Mouse (Mus musculus) forebrain, embryonic 14.5 days (tissue): ENCODE results near the gene Tubgcp2. TPM values are rescaled to one million over a fixed set of nuclear protein-coding genes. Genes with fewer than 3 reads are reported as not detected.

Experiments
- ATAC-seq: fragments of 200-750 bp; cut with Nextera tagmentation; 2 replicates; pipeline ENCODE4 v1.8.0; 2017; ENCODE audit warnings: mild to moderate bottlenecking, moderate library complexity
- DNase-seq: peaks from one replicate; pipeline ENCODE4 v3.0.0-alpha.2; 2015; ENCODE audit warnings: low spot score
- H3K27ac ChIP-seq: fragments of 300-500 bp; sonication (generic); 2 replicates; pipeline ENCODE4 v1.5.1; 2014; ENCODE audit warnings: low read depth, mild to moderate bottlenecking, control low read depth, low read length, moderate library complexity
- H3K27me3 ChIP-seq: fragments of 300-500 bp; sonication (generic); replicated peaks from 2 replicates; pipeline ENCODE4 v1.6.1; 2014; ENCODE audit warnings: low read length, control low read depth, mixed read lengths; ENCODE audit not compliant: control insufficient read depth, insufficient read depth
- H3K36me3 ChIP-seq: fragments of 300-500 bp; sonication (generic); 2 replicates; pipeline ENCODE4 v1.6.1; 2014; ENCODE audit warnings: low read length, control low read depth; ENCODE audit not compliant: control insufficient read depth, insufficient read depth
- H3K4me1 ChIP-seq: fragments of 300-500 bp; sonication (generic); 2 replicates; pipeline ENCODE4 v1.6.1; 2014; ENCODE audit warnings: antibody characterized with exemption, low read length, control low read depth; ENCODE audit not compliant: control insufficient read depth, insufficient read depth
- H3K4me2 ChIP-seq: fragments of 300-500 bp; sonication (generic); 2 replicates; pipeline ENCODE4 v1.6.1; 2014; ENCODE audit warnings: mild to moderate bottlenecking, control low read depth, low read length
- H3K4me3 ChIP-seq: fragments of 300-500 bp; sonication (generic); 2 replicates; pipeline ENCODE4 v1.5.1; 2014; ENCODE audit warnings: low read depth, low read length, control low read depth
- H3K9ac ChIP-seq: fragments of 300-500 bp; sonication (generic); 2 replicates; pipeline ENCODE4 v1.6.1; 2014; ENCODE audit warnings: mild to moderate bottlenecking, low read length, control low read depth, moderate library complexity
- H3K9me3 ChIP-seq: fragments of 300-500 bp; sonication (generic); replicated peaks from 2 replicates; pipeline ENCODE4 v1.6.1; 2016; ENCODE audit warnings: low read length, control low read depth, mixed read lengths; ENCODE audit not compliant: control insufficient read depth
- WGBS: fragments of 180-500 bp; shearing (Covaris S2); extraction: QIAGEN DNeasy Blood & Tissue Kit; methylation state at CpG from one replicate; pipeline ENCODE4 v1.1.7; 2014; 5-methylcytosine and 5-hydroxymethylcytosine counted together
- polyA plus RNA-seq: library from polyadenylated mRNA; unstranded; fragments of >200 nt; fragmentation: Nextera tagmentation; extraction: Ambion mirVana; gene quantifications from 2 replicates; pipeline ENCODE4 v1.2.1, GENCODE M21; 2014

Tubgcp2 gene
- polyA plus RNA-seq, 1 experiment from 2014 or later: 64.3 TPM

DNA sequence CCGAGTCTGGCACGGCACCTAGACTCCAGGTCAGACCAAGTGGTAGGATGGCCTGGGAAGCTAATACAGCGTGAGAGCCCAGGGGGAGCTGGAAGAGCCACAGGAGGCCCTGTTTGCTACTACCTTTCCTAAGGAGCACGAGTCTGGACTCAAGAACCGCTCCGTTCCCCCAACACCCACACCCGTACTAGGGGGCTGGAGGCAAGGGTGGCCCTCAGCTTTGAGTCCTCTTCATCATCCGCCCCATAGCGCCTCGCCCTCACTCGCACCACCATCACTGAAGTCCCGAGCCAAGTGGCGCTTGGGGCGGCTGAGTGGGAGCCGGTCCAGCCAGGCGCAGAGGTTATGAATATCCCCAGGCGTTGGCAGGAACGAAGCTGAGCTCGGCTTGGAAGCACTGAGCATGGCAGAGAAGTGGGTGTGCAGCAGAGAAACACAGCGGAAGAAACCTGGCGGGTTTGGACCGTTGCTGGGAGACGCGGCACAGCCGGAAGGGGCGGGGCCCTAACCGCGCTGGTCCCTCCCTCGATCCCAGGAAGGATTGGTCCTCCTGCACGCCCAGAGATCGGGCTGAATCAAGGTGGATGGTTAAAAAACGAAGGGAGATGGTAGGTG is 58.1 kb downstream of the Tubgcp2 start, which contains the start of gene 6430531B16Rik:
Gene 6430531B16Rik, minus strand, starts transcription at position 478 of the 615 bp plus-strand sequence.
- Histone ChIP-seq H3K27ac (no peak within 1 kb of the TSS), H3K9ac (peak within 1 kb of the TSS; percentile 63), H3K4me2 (peak within 1 kb of the TSS; percentile 68), H3K36me3 (0 out of 2 replicates have a peak, but pooled peaks cover 3% of the 10 kb centered on the region), H3K27me3 (no peaks in the 10 kb centered on the region), H3K4me3 (peak within 1 kb of the TSS; percentile 42), H3K4me1 (0 out of 2 replicates have a peak, but pooled peaks cover 2% of the 10 kb centered on the region), H3K9me3 (no peaks in the 10 kb centered on the region)
- DNase-seq (peak; percentile 92), ATAC-seq (peak; percentile 97)
- 2% methylated on average over 32 of the region's 32 CpGs for WGBS

GRCm38 (mm10) chr7:139975471-139975870 is 61.0 kb downstream of the Tubgcp2 start:
- ATAC-seq: no peak
- no peaks in the 10 kb centered on the region for H3K27me3 ChIP-seq

DNA sequence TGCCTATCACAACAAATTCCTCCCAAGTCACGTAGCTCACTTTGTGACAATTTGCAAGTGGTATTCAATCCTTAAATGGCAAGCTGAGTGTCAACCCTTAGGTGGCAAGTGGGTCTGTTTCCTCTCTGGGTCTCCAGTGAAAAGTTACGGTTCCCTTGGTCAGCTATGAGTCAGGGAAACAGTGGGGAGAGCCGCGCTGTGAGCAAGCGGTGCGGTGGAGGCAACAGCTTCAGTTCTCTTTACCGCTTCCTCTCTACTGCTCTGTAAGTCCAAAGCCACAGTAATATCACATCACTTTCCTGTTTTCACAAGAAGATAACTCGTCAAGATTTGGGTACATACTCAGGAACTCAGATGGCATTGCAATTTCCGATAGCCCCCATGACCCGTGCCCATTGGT is 62.2 kb downstream of the Tubgcp2 start:
- no peaks in the 10 kb centered on the region for H3K9me3 ChIP-seq
- H3K36me3 ChIP-seq: no peaks in the 10 kb centered on the region
- no peak overlapping the region for H3K9ac ChIP-seq
- H3K27ac ChIP-seq: no peak overlapping the region
- no peaks in the 10 kb centered on the region for H3K27me3 ChIP-seq
- no peak overlapping the region for H3K4me3 ChIP-seq
- WGBS: 88% methylated on average over 10 of the region's 10 CpGs
- H3K4me1 ChIP-seq: 0 out of 2 replicates have a peak, but pooled peaks cover 2% of the 10 kb centered on the region
- DNase-seq (no peak), ATAC-seq (no peak)
- no peak overlapping the region for H3K4me2 ChIP-seq

More at GRCm38 (mm10) chr7:139975471-139975870, 61.0 kb downstream of the Tubgcp2 start:
- Histone ChIP-seq H3K27ac (no peak overlapping the region), H3K4me1 (0 out of 2 replicates have a peak, but pooled peaks cover 2% of the 10 kb centered on the region), H3K4me2 (no peak overlapping the region), H3K4me3 (no peak overlapping the region), H3K9me3 (no peaks in the 10 kb centered on the region), H3K9ac (no peak overlapping the region), H3K36me3 (no peaks in the 10 kb centered on the region)
- WGBS: 59% methylated on average over 5 of the region's 5 CpGs
- no peak for DNase-seq

DNA sequence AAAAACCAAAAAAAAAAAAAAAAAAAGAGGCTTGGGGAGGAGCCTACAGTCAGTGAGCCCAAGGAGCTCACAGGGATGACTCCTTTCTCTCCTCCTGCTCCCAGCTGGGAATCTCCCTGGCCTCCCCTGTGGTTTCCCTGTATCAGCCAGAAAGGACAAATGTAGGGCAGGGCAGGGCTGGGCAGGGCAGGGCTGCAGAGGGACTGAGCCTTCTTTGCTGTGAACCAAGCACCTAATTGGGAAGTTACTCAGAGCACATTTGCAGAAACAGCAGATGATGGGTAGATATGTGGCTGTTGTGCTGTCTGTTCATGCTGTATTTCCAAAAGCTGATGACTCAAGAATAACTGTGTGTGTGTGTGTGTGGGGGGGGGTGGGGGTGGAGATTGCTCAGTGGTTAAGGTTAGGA is 63.5 kb downstream of the Tubgcp2 start:
- DNase-seq: no peak
- H3K27me3 ChIP-seq: no peaks in the 10 kb centered on the region
- H3K4me3 ChIP-seq: no peak overlapping the region

GRCm38 (mm10) chr7:139971436-139971835 is 65.0 kb downstream of the Tubgcp2 start:
- Histone ChIP-seq H3K4me2 (no peak overlapping the region), H3K27ac (no peak overlapping the region), H3K9me3 (no peaks in the 10 kb centered on the region), H3K4me1 (no peaks in the 10 kb centered on the region), H3K36me3 (no peaks in the 10 kb centered on the region), H3K4me3 (no peak overlapping the region), H3K9ac (no peak overlapping the region), H3K27me3 (no peaks in the 10 kb centered on the region)
- WGBS: 74% methylated on average over 6 of the region's 6 CpGs
- ATAC-seq (no peak), DNase-seq (no peak)

More for the DNA sequence above, 63.5 kb downstream of the Tubgcp2 start:
- Histone ChIP-seq H3K27ac (no peak overlapping the region), H3K9ac (no peak overlapping the region), H3K4me1 (no peaks in the 10 kb centered on the region), H3K4me2 (no peak overlapping the region), H3K9me3 (no peaks in the 10 kb centered on the region), H3K36me3 (no peaks in the 10 kb centered on the region)
- ATAC-seq: no peak

GRCm38 (mm10) chr7:139970979-139971378 is 65.5 kb downstream of the Tubgcp2 start:
- Histone ChIP-seq H3K4me2 (no peak overlapping the region), H3K27ac (no peak overlapping the region), H3K4me3 (no peak overlapping the region), H3K9me3 (no peaks in the 10 kb centered on the region), H3K36me3 (no peaks in the 10 kb centered on the region), H3K27me3 (no peaks in the 10 kb centered on the region), H3K4me1 (no peaks in the 10 kb centered on the region), H3K9ac (no peak overlapping the region)
- ATAC-seq (no peak), DNase-seq (no peak)
- WGBS: 79% methylated on average over 5 of the region's 5 CpGs

DNA sequence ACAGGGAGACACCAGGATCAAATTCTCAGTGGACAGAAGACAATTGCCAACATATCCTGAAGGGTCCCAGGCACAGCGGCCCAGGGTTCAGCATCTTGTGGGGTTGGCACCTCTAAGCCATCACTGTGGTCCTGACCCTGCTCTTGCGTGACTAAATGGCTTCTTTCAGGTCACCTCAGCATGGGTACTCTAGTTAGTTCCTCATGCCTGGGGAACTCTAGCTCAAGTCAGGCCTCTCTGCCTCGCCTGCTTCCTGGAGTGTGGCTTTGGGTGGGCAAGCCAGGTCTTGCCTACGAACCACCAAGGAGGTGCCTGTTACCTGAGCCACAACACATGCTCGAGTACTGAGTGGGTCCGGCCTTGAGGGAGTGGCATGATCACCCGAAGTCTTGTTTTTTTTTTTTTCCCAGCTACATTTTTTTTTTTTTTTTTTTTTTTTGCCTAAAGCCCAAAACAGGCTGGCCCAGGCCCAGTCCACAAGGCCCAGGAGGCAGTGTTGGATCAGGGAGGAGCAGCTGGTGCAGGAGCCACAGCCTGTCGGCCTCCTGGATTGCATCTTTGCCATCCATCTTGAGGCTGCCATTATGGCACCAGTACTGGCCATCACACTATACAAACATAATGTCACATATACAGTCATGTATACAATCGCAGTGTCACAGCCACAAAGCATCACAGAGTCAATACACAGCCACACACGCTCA is 66.1 kb downstream of the Tubgcp2 start:
- no peaks in the 10 kb centered on the region for H3K36me3 ChIP-seq
- H3K9me3 ChIP-seq: no peaks in the 10 kb centered on the region
- H3K4me2 ChIP-seq: no peak overlapping the region
- WGBS: 88% methylated on average over 10 of the region's 10 CpGs
- H3K4me1 ChIP-seq: no peaks in the 10 kb centered on the region
- ATAC-seq: no peak
- no peak overlapping the region for H3K27ac ChIP-seq
- no peak overlapping the region for H3K4me3 ChIP-seq
- H3K9ac ChIP-seq: no peak overlapping the region
- H3K27me3 ChIP-seq: no peaks in the 10 kb centered on the region
- DNase-seq: no peak

- no peak overlapping the region for H3K4me3 ChIP-seq
- DNase-seq (peak; percentile 86), ATAC-seq (peak; percentile 63)
- no peak overlapping the region for H3K4me2 ChIP-seq
- no peaks in the 10 kb centered on the region for H3K9me3 ChIP-seq
- no peaks in the 10 kb centered on the region for H3K27me3 ChIP-seq
- no peak overlapping the region for H3K9ac ChIP-seq
- H3K27ac ChIP-seq: no peak overlapping the region
- H3K36me3 ChIP-seq: no peaks in the 10 kb centered on the region
- H3K4me1 ChIP-seq: no peaks in the 10 kb centered on the region
- 36% methylated on average over 10 of the region's 10 CpGs for WGBS
Measured at GRCm38 (mm10) chr7:139969348-139970130, 66.9 kb downstream of the Tubgcp2 start.
